Mouse (Mus musculus): ENCODE results near the gene Smarcd2. TPM values are rescaled to one million over a fixed set of nuclear protein-coding genes. Genes with fewer than 3 reads are reported as not detected.
A peak's percentile ranks its signal among the peaks of the same experiment; 100 is the strongest.

The Smarcd2 gene
- total RNA-seq, 2 experiments from 2014 or later: 15.9 to 51.1 TPM

DNA sequence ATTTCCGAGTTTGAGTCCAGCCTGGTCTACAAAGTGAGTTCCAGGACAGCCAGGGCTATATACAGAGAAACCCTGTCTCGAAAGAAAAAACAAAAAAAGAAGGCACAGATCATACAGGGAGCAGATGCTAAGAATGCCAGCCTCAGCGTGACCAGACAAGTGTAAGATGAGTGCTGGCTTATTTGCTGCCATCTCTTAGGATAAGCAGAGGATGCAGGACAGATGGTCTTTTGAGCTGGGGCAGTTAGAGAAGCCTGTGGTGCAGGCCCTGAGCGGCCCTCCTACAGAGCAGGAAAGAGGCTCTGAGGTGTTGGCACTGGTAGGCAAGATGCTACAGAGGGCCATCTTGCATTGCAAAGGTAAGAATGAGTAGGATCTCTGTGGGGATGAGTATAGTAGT lies 10.6 kb upstream of the Smarcd2 start:
- no peak for ATAC-seq (replicated peaks; ENCODE audit: low FRiP score, poor library complexity, severe bottlenecking)

DNA sequence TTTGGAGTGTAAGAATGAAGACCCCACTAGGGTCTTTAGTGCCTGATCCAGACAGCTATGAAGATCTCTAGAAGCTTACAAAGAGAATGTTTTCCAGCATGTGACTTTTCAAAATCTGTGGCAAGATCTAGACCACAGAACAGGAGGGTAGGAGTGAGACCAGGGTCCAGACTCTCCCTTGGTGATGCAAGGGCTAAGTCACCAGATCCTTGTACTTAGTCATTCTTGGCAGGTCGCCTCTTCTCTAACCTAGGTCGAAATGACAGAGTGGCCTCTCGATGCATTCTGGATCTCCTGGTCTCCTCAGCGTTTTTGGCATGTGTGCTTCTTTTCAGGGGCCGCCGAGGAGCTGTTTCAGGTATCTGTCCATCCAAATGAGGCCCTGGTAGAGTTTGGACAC lies 9.7 kb upstream of the Smarcd2 start:
- ATAC-seq (replicated peaks; ENCODE audit: low FRiP score, poor library complexity, severe bottlenecking): no peak

DNA sequence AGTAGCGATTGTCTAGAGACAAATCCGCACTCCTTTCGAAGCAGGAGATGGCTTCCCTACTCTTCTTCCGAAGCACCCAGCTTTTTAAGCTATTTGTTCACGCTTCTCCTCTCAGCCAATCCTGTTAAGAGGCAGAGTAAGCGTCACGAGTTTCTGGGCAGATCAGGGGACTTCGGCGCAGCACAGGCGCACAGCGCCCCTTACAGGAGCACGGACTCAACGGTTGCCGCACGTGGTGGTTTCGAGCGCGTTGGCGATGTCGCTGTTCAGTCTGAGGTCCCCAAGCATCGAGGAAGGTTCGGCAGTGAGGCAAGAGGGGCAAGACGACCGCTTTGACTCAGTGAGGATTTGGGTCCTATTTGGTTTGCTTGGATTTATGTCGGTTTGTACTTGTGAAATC lies 3.7 kb upstream of the Smarcd2 start, which contains the start of gene Tcam1:
TSS of gene Tcam1 (plus strand) at position 219 of the 400 bp plus-strand sequence.
- ATAC-seq (replicated peaks; ENCODE audit: low FRiP score, poor library complexity, severe bottlenecking): peak; percentile 54

DNA sequence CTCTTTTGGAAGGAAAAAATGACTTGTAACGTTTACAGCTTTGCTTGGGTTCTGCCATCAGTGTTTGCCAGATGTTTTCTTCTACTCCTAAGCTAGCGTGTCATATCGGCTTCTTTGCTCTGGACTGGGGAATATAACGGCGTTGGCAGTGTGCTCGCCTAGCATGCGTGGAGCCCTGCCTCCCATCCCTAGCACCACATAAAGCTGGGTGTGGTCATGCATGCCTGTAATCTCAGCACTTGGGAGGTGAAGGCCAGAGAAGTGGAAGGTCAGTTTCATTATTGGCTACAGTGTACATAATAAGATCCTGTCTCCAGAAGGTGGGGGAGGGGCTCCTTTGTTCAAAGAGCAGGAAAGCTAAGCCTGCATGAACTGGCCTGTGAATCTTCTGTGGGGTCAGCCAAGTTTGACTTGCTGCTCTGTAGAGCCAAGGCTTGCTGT lies 2.2 kb upstream of the Smarcd2 start:
- ATAC-seq (replicated peaks; ENCODE audit: low FRiP score, poor library complexity, severe bottlenecking): no peak

DNA sequence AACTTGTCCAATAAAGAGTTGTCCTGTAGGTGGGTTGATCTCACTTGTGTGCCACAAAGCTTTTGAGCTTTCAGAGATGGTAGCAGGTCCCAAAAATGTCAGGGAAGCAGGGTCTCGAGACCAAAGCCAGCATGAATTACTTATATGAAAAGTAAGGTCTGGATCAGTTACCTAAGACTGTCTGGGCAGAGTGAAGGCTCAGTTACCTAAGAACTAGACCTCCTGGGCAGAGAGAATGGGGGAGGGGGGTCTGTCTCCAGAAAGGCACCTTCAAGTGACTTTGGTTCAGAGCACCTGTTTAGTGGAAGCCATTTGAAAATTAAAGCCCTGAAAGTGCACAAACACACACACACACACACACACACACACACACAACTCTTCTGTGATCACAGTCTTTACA lies 1.6 kb upstream of the Smarcd2 start:
- no peak for ATAC-seq (replicated peaks; ENCODE audit: low FRiP score, poor library complexity, severe bottlenecking)

- no peak for ATAC-seq (replicated peaks; ENCODE audit: low FRiP score, poor library complexity, severe bottlenecking)
Measured at GRCm38 (mm10) chr11:106273811-106274210, 1.0 kb upstream of the Smarcd2 start.

DNA sequence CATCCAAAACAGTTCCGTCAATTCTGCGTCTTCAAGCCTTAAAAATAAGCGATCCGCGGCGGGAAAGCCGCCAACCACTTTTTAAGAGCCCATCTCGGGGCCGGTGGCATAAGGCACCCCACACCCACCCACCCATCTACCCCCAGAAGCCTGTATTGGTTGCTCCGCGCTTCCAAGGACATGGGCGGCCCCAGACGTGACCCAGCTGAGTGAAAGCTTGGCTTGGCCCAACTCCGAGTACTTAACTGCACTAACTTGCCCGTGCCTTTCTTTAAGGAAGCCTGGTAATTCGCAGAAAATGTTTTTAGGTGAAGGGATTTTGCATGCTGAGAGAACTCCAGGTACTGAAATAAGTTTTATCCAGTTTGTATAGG lies 526 bp upstream of the Smarcd2 start:
- ATAC-seq (replicated peaks; ENCODE audit: low FRiP score, poor library complexity, severe bottlenecking): no peak

- ATAC-seq (replicated peaks; ENCODE audit: low FRiP score, poor library complexity, severe bottlenecking): peak; percentile 35; the same call in 1 of the 2 replicates
Measured at GRCm38 (mm10) chr11:106271794-106272643, 753 bp downstream of the Smarcd2 start.

GRCm38 (mm10) chr11:106271131-106271793 lies 1.5 kb downstream of the Smarcd2 start:
- no peak for ATAC-seq (replicated peaks; ENCODE audit: low FRiP score, poor library complexity, severe bottlenecking)

DNA sequence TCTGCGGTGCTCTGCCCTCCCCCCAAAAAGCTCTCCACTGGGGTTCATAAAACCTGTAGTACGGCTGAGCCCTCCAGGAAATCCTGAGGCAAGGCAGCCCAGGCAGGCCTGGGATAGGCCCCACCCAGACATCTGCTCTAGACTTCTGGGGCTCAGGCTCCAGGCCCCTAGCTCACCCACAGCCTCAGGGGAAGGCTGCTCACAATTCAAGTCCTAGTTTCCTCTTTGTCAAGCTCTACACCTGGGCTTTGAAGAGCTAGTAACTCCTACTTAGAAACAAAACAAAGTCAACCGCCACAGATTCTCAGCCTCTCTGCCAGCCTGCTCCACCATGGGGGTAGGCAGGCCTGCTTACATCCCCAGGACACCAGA lies 3.7 kb downstream of the Smarcd2 start:
- no peak for ATAC-seq (replicated peaks; ENCODE audit: low FRiP score, poor library complexity, severe bottlenecking)

- no peak for ATAC-seq (replicated peaks; ENCODE audit: low FRiP score, poor library complexity, severe bottlenecking)
Measured at GRCm38 (mm10) chr11:106268326-106269059, 4.3 kb downstream of the Smarcd2 start.

GRCm38 (mm10) chr11:106267871-106268270 lies 4.9 kb downstream of the Smarcd2 start:
- ATAC-seq (replicated peaks; ENCODE audit: low FRiP score, poor library complexity, severe bottlenecking): no peak

DNA sequence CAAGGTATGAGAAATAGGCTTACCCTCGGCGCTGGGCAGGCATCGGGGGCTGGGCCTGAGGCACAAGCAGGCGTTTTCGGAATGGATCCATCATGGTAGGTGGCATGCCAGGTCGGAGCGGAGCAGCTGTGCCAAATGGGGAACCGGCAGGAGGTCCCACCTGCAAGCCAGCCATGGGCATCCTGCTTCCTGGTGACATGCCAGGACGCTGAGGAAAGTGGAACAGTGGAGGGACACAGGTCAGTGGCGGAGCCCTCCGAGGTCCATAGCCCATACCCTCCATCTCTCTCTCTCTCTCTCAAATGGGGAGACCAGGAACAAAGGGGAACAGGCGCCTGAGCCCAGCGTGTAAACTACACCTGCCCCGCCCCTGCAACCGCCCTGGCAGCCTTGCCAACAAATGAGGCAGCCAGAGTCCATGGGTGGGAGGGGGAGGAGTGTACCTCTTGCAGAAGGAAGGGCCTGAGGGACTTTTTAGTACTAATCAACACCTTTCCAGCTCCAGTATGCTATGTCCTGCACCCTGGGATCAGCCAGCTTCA lies 5.4 kb downstream of the Smarcd2 start:
- no peak for ATAC-seq (replicated peaks; ENCODE audit: low FRiP score, poor library complexity, severe bottlenecking)

- no peak for ATAC-seq (replicated peaks; ENCODE audit: low FRiP score, poor library complexity, severe bottlenecking)
Measured at GRCm38 (mm10) chr11:106266431-106266830, 6.3 kb downstream of the Smarcd2 start.

DNA sequence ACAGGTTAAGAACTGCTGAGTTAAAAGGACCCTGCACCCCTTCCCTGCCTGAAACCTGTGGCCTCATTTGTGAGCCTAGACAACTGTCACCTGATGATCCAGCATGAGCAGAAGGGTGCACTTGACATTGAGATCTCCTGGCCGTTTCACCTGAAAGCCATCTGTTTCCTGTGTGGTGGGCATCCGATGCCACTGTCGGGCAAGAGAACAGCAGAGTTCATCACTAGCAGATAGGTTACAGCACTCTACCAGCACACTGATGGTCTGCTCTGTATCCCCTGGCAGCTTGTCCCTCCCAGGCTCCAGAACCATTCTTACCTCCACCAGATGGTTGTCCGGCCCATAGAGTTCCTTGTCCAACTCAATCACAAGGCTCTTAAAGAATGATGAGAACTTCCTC lies 7.2 kb downstream of the Smarcd2 start:
- no peak for ATAC-seq (replicated peaks; ENCODE audit: low FRiP score, poor library complexity, severe bottlenecking)

DNA sequence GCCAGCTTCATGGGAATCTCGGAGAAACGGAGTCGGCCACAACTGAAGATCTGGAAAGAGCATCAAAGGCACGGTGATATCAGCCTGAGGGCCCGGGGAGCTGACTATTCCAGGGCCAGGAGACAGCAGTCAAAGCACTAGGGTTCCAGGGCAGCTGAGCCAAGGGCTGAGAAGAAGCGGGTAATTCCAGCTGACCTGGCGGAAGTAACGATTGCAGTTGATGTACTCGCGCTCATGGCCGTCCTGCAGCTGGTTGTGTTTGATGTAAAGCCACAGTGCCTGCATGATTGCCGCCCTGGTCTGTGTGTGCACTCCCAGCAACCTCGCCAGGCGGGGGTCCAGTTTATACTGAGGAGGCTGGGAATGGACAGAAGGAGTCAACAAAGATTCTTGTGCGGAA lies 7.8 kb downstream of the Smarcd2 start:
- no peak for ATAC-seq (replicated peaks; ENCODE audit: low FRiP score, poor library complexity, severe bottlenecking)

- no peak for ATAC-seq (replicated peaks; ENCODE audit: low FRiP score, poor library complexity, severe bottlenecking)
Measured at GRCm38 (mm10) chr11:106263963-106264362, 8.8 kb downstream of the Smarcd2 start.

DNA sequence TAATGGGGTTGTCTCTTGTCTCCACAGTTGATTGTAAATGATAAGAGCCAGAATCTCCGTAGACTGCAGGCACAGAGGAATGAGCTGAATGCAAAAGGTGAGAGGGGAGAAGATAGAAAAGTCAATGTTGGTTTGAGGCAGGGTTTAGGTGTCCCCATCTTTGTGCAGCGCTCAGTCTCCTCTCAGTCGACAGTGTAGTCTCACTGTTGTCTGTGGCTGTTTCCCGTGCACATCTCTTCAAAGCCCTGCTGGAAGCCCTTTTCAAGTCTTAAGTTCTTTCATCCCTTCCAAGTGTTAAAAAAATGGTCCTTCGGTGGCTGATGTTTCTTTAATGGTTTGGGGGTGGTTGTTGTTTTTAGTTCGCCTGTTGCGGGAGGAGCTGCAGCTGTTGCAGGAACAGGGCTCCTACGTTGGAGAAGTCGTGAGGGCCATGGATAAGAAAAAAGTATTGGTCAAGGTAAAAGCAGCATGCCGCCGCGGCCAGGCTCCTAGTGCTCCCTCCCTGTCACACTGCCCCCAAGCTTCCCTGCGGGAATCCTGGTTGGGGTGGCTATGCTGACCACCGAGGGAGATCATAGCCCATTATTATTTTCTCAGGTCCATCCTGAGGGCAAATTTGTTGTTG lies 11.8 kb downstream of the Smarcd2 start:
- ATAC-seq (replicated peaks; ENCODE audit: low FRiP score, poor library complexity, severe bottlenecking): no peak

GRCm38 (mm10) chr11:106256775-106257174 lies 16.0 kb downstream of the Smarcd2 start:
- no peak for ATAC-seq (replicated peaks; ENCODE audit: low FRiP score, poor library complexity, severe bottlenecking)
